Mouse (Mus musculus): Measurements from ENCODE around the gene Calhm6.

Calhm6 gene

GRCm38 (mm10) chr10:34096418-34096883 is 31.3 kb downstream of the Calhm6 start, which contains the start of gene Calhm5:
TSS of gene Calhm5 (minus strand) at chr10:34096519.
- peak; percentile 81 for DNase-seq

- DNase-seq: no peak
Observed at GRCm38 (mm10) chr10:34095964-34096363, 31.8 kb downstream of the Calhm6 start.

GRCm38 (mm10) chr10:34095147-34095546 is 32.6 kb downstream of the Calhm6 start:
- DNase-seq: no peak

- no peak for DNase-seq
Observed at GRCm38 (mm10) chr10:34091888-34092287, 35.9 kb downstream of the Calhm6 start.

GRCm38 (mm10) chr10:34090481-34090880 is 37.3 kb downstream of the Calhm6 start:
- DNase-seq: no peak

GRCm38 (mm10) chr10:34089517-34089916 is 38.3 kb downstream of the Calhm6 start:
- no peak for DNase-seq

GRCm38 (mm10) chr10:34088515-34088914 is 39.3 kb downstream of the Calhm6 start:
- DNase-seq: no peak

- no peak for DNase-seq
Observed at GRCm38 (mm10) chr10:34086514-34086913, 41.3 kb downstream of the Calhm6 start.
